Mouse (Mus musculus): ENCODE data around the gene Mcf2. TPM values are rescaled to one million over a fixed set of nuclear protein-coding genes. Genes with fewer than 3 reads are reported as not detected.

The Mcf2 gene
- total RNA-seq (2021) = 1 to 10 TPM; 2.6 to 3.1 TPM
- long read RNA-seq, experiment 1 = 0 reads
- long read RNA-seq, experiment 2, partial matches to known transcripts = 0 of 1 reads
- long read RNA-seq, experiment 2, other reads (novel, unspliced or antisense) = 1 of 1 reads

DNA sequence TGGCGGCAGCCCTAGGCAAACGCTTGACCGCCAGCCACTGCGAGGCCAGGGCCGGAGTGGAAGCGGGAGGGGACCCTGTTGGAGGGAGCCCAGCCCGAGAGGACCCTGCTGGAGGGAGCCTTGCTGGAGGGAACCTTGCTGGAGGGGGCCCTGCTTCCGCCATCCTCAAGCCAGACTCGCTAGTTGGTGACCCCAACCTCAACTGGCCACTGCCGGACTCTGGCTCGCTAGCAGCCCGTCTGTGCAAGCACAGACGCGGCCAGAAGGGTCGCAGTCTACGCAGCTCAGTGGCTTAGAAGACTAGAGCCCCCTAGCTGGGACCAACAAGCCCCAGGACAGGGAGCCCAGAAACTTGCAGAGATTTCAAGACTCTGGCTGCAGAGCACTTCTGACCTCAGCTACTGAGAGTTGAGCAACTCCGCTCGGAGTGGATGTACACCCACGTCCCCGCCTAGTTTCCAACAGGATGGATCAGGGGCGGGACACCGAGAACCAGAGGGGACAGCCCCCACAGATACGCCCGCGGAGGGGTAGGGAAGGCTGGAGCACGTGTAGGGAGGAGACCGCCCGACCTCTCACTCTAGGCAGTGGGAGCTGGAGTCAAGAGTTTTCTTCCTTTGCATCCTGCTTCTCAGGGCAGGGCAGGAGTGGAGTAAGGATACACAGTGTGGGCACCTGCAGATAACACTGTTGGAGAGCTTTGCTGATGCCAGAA, at the start of gene Mcf2:
Gene Mcf2, minus strand, starts transcription at position 346 of the 715 bp plus-strand sequence.
- no peak for TF ChIP-seq CTCF (conservative IDR thresholded peaks at IDR 0.05)
- peak within 1 kb of the TSS; percentile 48 for H3K4me3 ChIP-seq
- no peak within 1 kb of the TSS for H3K27ac ChIP-seq
- no peak for DNase-seq (ENCODE audit: low spot score in 2 of 2)

DNA sequence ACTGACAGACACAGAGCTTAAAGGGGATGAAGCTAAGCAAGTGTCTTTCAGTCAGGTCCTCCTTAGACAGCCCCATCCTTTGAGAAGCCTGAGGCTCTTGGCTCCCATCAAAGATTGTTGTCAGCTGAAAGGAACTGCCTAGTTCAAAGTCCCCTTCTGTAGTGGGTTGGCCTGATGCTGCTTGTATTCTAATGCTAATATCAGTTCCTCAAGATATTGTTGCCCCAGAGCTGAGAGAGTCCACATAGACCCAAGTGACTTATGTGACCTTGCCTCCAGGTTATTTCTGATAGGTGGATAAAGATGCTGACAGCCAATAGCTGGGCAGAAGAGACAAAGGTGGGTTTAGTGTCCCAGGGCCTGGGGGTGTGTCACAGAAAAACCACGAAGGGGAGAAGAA, 8.8 kb upstream of the Mcf2 start:
- TF ChIP-seq CTCF (conservative IDR thresholded peaks at IDR 0.05) = no peak
- no peak for DNase-seq (ENCODE audit: low spot score in 2 of 2)
- no peak overlapping the region for H3K27ac ChIP-seq
- no peak overlapping the region for H3K4me3 ChIP-seq

DNA sequence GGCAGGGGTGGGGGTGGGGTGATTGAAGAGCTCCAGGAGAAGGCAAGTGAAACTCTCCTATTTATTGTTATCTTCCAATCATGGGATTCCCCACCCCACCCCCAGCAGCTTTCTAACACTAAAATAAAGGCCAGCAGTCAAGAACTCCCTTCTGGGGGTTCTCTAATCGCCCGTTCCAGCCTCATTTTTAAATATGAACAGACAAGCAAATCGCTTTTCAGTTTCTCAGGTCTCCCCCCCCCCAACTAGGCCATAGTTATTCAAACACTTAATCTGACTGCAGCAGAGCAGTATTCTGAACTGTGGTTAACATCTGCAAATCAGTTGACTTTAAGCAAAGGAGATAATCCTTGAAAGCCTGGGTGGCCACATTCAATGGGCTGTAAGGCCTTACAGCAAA, 3.7 kb upstream of the Mcf2 start:
- TF ChIP-seq CTCF (conservative IDR thresholded peaks at IDR 0.05) = no peak
- Histone ChIP-seq H3K27ac (no peak overlapping the region), H3K4me3 (no peak overlapping the region)
- DNase-seq (ENCODE audit: low spot score in 2 of 2) = no peak

DNA sequence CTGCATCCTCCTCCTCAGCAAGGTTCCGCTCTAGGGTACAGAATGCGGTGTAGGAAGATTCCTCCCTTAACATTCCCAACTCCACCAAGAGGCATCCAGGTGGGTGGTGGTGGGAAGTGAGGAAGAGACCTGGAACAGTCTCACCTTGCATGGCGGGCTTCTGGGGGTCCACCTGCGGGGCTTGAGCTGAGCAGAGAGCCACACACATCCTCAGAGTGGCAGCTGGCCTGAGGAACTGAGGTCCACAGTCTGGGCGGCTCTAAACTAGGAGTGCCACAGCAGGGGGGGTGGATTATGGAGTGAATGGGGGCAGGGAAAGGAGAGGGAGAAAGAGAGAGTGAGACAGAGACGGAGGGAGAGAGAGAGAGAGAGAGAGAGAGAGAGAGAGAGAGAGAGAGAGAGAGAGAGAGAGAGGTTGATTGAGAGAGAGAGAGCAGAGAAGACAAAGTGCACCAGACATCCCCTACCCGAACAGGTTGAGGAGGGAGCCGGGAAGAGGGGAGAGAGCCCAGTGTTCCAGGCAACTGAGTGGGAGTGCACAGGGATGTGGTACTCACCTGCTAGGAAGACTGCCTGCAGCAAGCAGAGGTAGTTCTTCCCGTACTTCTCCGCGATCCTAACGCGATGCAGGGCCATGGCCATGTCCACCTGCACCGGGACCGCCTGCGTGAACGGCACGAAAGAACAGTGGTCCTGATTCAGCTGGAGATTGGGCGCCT, 705 bp downstream of the Mcf2 start:
- H3K4me3 ChIP-seq = peak overlapping the region; percentile 48
- H3K27ac ChIP-seq = no peak overlapping the region
- TF ChIP-seq CTCF (conservative IDR thresholded peaks at IDR 0.05) = no peak
- DNase-seq (ENCODE audit: low spot score in 2 of 2) = no peak

DNA sequence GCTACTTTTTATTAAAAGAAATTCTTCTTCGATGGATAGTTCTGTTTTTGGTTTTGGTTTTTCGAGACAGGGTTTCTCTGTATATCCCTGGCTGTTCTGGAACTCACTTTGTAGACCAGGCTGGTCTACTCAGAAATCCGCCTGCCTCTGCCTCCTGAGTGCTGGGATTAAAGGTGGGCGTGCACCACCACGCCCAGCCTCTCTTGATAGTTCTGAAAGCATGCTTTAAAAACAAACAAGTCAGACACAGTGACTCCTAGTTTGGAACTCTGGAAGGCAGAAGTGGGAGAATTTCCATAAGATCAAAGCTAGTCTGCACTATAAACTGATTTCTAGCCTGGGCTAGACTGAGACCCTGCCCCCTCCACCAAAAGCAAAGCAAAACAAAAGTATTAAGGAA, 8.8 kb downstream of the Mcf2 start:
- DNase-seq (ENCODE audit: low spot score in 2 of 2) = no peak
- Histone ChIP-seq H3K27ac (no peak overlapping the region), H3K4me3 (no peak overlapping the region)
- TF ChIP-seq CTCF (conservative IDR thresholded peaks at IDR 0.05) = no peak

DNA sequence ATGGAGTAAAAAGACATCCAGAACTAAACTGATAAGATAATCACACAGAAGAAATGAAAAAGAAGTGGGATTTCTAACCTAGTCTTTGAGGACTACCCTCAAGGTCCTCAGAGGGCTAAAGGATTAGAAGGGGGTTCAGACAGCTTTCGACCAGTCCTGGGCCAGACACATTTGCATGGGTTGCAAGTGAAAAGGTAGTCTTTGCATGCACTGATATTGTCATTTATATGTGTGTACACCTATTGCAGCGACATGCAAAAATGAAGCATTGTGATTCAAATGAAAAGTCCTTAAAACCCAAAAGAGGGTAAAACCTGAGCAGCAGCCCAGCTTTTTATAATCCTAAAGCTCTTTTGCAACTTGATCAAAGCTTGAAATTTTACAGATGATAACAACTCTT, 9.4 kb downstream of the Mcf2 start:
- DNase-seq (ENCODE audit: low spot score in 2 of 2) = no peak
- no peak for TF ChIP-seq CTCF (conservative IDR thresholded peaks at IDR 0.05)
- H3K27ac ChIP-seq = no peak overlapping the region
- no peak overlapping the region for H3K4me3 ChIP-seq

DNA sequence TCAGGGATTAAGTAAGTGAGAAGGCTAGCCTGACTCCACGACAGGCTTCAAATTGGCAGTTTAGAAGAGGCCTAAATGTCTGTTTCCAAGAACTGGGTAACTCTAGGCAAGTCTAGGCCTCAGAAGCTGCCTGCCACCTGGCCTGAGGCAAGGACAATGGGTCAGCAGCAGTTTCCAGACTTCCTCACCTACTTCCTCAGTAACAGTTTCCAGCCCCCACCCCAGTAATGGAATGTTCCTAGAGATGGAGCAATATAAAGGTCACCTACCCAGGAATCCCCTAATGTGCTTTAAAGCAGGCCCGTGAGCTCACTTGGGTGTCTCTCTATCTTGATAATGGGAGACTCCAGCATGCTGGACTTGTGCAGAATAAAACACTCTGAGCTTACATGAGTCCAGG, 10.1 kb downstream of the Mcf2 start:
- TF ChIP-seq CTCF (conservative IDR thresholded peaks at IDR 0.05) = no peak
- no peak overlapping the region for H3K27ac ChIP-seq
- DNase-seq (ENCODE audit: low spot score in 2 of 2) = no peak
- H3K4me3 ChIP-seq = no peak overlapping the region

DNA sequence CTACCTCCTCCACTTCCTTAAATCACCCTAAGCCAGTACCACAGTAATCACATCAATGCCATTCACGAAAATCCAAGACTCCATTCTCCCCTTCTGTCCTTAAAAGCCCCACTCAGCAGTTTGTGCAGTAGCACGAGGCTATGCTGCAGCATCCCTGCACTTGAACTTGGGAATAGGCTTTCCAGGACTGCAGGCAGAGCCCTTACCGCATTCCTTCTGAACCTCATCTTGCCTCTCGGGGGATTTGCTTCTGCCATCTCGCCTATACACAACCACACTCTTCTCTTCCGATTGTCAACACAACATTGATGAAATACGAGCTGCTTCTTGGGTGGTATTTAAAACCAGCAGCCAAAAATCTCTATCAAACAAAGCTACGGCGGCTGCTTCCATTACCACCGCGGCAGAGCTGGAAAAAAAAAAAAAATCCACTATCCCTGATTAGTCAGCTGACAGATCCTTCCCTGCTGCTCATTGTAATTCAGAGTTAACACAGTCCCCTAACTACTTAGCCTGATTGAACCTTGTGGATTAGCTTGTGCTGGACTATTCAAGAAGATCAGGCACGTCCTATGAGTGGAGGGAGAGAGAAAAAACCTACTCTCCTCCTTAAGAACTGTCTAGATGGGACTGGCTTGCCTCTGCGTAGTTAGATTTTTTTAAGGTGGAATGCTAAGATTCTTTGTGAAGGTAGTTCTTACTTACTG, 31.5 kb downstream of the Mcf2 start:
- Histone ChIP-seq H3K27ac (peak overlapping the region; percentile 43; the same call in 1 of the 2 replicates), H3K4me3 (peak overlapping the region; percentile 53)
- no peak for TF ChIP-seq CTCF (conservative IDR thresholded peaks at IDR 0.05)
- peak; percentile 1 to 9 for DNase-seq (ENCODE audit: low spot score in 2 of 2)

DNA sequence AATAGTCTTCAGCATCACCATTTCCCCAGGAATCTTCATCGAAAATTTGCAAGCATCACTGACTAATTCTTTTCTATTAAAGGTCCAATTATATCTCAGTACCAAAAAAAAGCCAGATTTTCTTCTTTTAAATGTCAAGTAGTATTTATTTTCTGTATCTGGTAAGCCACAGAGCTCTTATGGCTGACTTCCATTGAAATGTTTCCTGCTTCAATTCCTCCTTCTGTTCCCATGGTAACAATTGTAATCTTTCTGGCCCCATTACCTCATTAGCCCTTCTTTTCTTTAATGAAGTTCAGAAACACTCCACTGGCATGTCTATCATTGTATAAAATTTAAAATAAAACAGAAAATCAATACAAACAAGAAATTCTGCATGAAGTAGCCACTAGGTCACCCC, 103.5 kb downstream of the Mcf2 start:
- no peak overlapping the region for H3K27ac ChIP-seq
- DNase-seq (ENCODE audit: low spot score in 2 of 2) = no peak
- no peak for TF ChIP-seq CTCF (conservative IDR thresholded peaks at IDR 0.05)
- H3K4me3 ChIP-seq = no peak overlapping the region

DNA sequence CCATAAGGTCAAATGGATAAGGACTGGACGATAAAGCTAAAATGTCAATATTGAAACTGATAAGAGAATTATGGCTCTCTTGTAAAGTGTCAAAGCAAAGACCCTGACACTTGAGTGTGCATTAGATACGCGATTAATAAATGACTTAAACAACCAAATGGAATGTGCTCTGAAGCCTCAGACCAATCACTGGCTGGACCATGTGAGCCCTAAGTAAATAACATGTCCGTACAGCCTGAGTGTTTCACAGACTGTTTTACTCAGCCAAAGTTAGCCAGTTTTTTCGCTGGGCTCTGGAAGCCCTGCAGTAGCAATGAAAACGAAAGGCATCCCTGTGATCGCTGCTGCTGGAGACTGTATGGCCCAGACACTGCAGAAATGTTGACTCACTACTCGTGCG, 123.7 kb downstream of the Mcf2 start:
- no peak for DNase-seq (ENCODE audit: low spot score in 2 of 2)
- no peak overlapping the region for H3K27ac ChIP-seq
- no peak overlapping the region for H3K4me3 ChIP-seq
- TF ChIP-seq CTCF (conservative IDR thresholded peaks at IDR 0.05) = no peak

DNA sequence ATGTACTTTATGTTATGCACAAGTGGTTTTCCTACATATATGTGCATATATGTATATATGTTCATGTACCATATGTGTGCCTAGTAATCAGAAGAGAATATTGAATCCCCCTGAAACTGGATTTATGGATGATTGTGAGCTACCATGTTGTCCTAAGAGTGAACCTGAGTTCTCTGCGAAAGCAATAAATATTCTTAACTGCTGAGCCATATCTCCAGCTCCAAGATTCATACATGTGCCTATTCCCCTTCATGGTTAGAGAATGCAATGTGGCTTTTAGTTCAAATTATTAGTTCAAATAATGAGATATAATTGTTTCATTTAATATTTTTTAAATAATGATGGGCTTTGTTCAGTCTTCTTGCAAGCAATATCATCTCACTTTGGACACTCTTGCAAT, 124.1 kb downstream of the Mcf2 start:
- DNase-seq (ENCODE audit: low spot score in 2 of 2) = no peak
- H3K4me3 ChIP-seq = no peak overlapping the region
- H3K27ac ChIP-seq = no peak overlapping the region
- TF ChIP-seq CTCF (conservative IDR thresholded peaks at IDR 0.05) = no peak

DNA sequence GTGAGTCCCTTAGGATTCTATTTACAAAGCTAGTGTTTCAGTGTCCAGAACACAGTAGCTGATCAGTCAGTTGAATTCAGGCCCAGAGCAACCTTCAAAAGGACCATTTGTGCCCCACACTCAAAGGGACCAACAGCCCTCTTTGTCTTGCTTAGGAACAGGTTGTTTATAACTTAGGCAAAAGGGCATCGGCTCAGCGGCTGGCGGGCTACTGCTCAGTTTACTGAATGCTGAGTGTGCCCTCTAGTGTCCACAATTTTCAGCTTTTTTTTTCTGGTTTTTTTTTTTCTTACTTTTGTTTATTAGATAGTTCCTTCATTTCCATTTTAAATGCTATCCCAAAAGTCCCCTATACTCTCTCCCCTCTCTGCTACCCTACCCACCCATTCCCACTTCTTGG, 152.2 kb downstream of the Mcf2 start:
- TF ChIP-seq CTCF (conservative IDR thresholded peaks at IDR 0.05) = peak; percentile 77
- no peak overlapping the region for H3K4me3 ChIP-seq
- peak in 1 of 2 experiments; percentile 20 for DNase-seq (ENCODE audit: low spot score in 2 of 2)
- H3K27ac ChIP-seq = no peak overlapping the region

DNA sequence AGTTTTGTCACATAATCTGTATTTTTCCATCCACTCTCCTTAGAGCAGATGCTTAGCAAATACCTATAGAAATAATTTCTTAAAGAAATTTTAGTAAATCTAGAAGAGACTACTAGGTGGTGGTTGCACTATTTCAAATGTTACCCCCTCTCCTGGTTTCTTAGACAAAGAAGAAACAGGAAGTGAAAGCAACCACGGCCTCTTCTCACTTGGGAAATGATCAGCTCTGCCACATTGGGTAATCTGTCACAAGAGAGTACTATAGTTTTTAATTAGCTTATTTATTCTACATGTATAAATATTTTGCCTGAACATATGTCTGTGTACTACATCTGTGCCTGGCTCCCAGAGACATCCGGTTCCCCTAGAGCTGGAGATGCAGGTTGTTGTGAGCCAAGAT, 157.3 kb downstream of the Mcf2 start:
- Histone ChIP-seq H3K27ac (no peak overlapping the region), H3K4me3 (no peak overlapping the region)
- no peak for DNase-seq (ENCODE audit: low spot score in 2 of 2)
- no peak for TF ChIP-seq CTCF (conservative IDR thresholded peaks at IDR 0.05)
